Mouse (Mus musculus) brain, embryonic 14.5 days (tissue): ENCODE results near the gene Ephb2.

Experiments
- CTCF ChIP-seq: fragments of 200-500 bp; IDR thresholded peaks from 2 replicates; pipeline ENCODE4 v1.5.1; 2012; ENCODE audit warnings: inconsistent platforms, mild to moderate bottlenecking, moderate library complexity, borderline replicate concordance; ENCODE audit not compliant: insufficient read depth, insufficient read length; ENCODE audit errors: extremely low read depth
- POLR2A ChIP-seq: fragments of 200-500 bp; IDR thresholded peaks from 2 replicates; pipeline ENCODE4 v1.6.1; 2012; ENCODE audit warnings: mild to moderate bottlenecking, inconsistent platforms, borderline replicate concordance; ENCODE audit not compliant: poor library complexity, insufficient read depth, insufficient read length, severe bottlenecking; ENCODE audit errors: extremely low read depth

DNA sequence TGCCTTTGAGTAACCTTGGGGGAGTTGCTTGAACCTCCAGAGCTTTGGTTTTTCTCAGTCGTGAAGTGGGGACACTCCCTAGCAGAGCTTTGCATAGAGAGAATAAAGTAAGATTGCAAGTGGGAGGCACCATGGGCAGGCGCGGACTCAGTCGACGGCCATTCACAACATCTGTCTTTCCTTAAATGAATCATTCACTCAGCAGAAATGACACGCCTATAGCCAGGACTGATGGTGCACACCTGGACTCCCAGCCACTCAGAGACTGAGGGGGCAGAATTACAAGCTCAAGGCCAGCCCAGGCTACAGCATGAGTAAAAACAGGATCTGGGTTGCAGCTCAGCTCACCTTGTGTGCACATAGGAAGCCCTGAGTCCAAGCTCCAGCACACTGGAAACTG, 121.3 kb downstream of the Ephb2 start:
- TF ChIP-seq CTCF (no peak), POLR2A (no peak)
